15 mouse cellular contexts compared by ENCODE assay signal in the genomic region with DNA sequence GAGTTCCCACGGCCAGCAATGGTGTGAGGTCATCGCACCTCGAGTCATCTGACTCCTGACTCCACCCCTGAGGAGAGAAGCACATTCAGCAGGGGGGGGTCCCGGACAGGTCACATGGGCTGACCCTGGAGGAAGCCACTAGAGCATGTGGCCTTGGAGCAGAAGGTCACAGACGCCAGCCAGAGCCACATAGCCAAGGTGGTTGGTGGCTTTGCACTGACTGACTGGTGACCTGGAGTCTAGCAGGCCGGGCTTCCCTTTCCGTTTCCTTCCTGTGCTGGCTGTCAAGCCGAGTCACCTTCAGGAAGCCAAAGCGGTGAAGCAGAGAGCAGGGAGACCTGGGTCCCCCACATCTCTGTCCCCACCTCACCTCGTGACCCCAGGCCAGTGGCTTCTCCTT. TPM values are rescaled to one million over a fixed set of nuclear protein-coding genes. Genes with fewer than 3 reads are reported as not detected.
DNase-seq lines count a peak whose midpoint lies in the region; ATAC-seq and TF ChIP-seq lines count a peak whose summit lies in the region.
"Had no signal": no experiment of that assay in that cellular context is flagged by ENCODE, and none has a peak within 500 bp of the region (broad histone marks: within the 10 kb centered on the region; RNA-seq: fewer than 3 reads in every experiment).

No protein-coding gene starts in this region.

- H3K27ac ChIP-seq in limb, embryonic 11.5 days (replicated peaks; ENCODE audit: low read depth, low read length): no peak overlapping the region
- H3K27ac ChIP-seq in limb, embryonic 10.5 days: no peak overlapping the region
- H3K27ac ChIP-seq in stomach, postnatal 0 days (replicated peaks): no peak overlapping the region
- no peak overlapping the region for H3K27ac ChIP-seq in midbrain, postnatal 0 days (ENCODE audit: low read depth, low read length)
- H3K27ac ChIP-seq: limb, embryonic 12.5 days; midbrain, embryonic 13.5 days; neural tube, embryonic 13.5 days had no signal

- no peaks in the 10 kb centered on the region for H3K4me1 ChIP-seq in limb, embryonic 11.5 days (ENCODE audit: control insufficient read depth, insufficient read depth, low read length)
- H3K4me1 ChIP-seq in limb, embryonic 10.5 days: peaks cover 9% of the 10 kb centered on the region; the same call in 1 of the 2 replicates
- H3K4me1 ChIP-seq in stomach, postnatal 0 days (replicated peaks; ENCODE audit: control insufficient read depth, insufficient read depth): no peaks in the 10 kb centered on the region
- H3K4me1 ChIP-seq in midbrain, postnatal 0 days (ENCODE audit: insufficient read depth, low read length): no peaks in the 10 kb centered on the region
- H3K4me1 ChIP-seq: limb, embryonic 12.5 days; midbrain, embryonic 13.5 days had no signal

- DNase-seq in limb, embryonic 11.5 days (ENCODE audit: low spot score): peak; percentile 24
- no peak for DNase-seq in limb, embryonic 10.5 days (ENCODE audit: low spot score)
- DNase-seq in kidney, postnatal 10 days: peak; percentile 48
- no peak for DNase-seq in stomach, postnatal 0 days (ENCODE audit: low spot score)
- DNase-seq in midbrain, postnatal 0 days (ENCODE audit: low spot score): no peak
- DNase-seq in cerebellum, postnatal 25 days: no peak
- DNase-seq: cerebellum, postnatal 14 days; layer of hippocampus, adult 9-11 months; liver, postnatal 0 days had no signal

- ATAC-seq in limb, embryonic 11.5 days (ENCODE audit: insufficient number of reproducible peaks, low FRiP score, low TSS enrichment, low read depth): no peak
- peak; percentile 44 for ATAC-seq in common myeloid progenitor, adult 5-6 weeks (replicated peaks; ENCODE audit: low read depth, poor library complexity, severe bottlenecking)
- 0 out of 2 replicates have a peak, but pooled peaks have one; percentile 21 for ATAC-seq in stomach, postnatal 0 days (ENCODE audit: low FRiP score, low TSS enrichment)
- no peak for ATAC-seq in midbrain, postnatal 0 days (ENCODE audit: low FRiP score)
- ATAC-seq: liver, postnatal 0 days; midbrain, embryonic 13.5 days had no signal

- no peak overlapping the region for H3K4me3 ChIP-seq in limb, embryonic 11.5 days (ENCODE audit: low read depth, low read length)
- H3K4me3 ChIP-seq in limb, embryonic 10.5 days: no peak overlapping the region
- no peak overlapping the region for H3K4me3 ChIP-seq in stomach, postnatal 0 days (ENCODE audit: low read depth, low read length)
- no peak overlapping the region for H3K4me3 ChIP-seq in midbrain, postnatal 0 days (ENCODE audit: low read depth, low read length)
- H3K4me3 ChIP-seq: limb, embryonic 12.5 days; midbrain, embryonic 13.5 days; neural tube, embryonic 13.5 days had no signal

- 66% methylated on average over 10 of the region's 10 CpGs for WGBS in limb, embryonic 11.5 days
- 76% methylated on average over 10 of the region's 10 CpGs for WGBS in limb, embryonic 10.5 days
- WGBS in stomach, postnatal 0 days: 67% methylated on average over 10 of the region's 10 CpGs
- 72% methylated on average over 10 of the region's 10 CpGs for WGBS in midbrain, postnatal 0 days

- no peak overlapping the region for H3K9ac ChIP-seq in limb, embryonic 11.5 days (ENCODE audit: low read length)
- H3K9ac ChIP-seq in stomach, postnatal 0 days (ENCODE audit: low read length): no peak overlapping the region
- no peak overlapping the region for H3K9ac ChIP-seq in midbrain, postnatal 0 days (replicated peaks; ENCODE audit: low read length, poor library complexity, severe bottlenecking)
- H3K9ac ChIP-seq: limb, embryonic 12.5 days; liver, postnatal 0 days; midbrain, embryonic 13.5 days; neural tube, embryonic 13.5 days had no signal

- no peaks in the 10 kb centered on the region for H3K9me3 ChIP-seq in limb, embryonic 11.5 days (ENCODE audit: control insufficient read depth, low read length)
- no peaks in the 10 kb centered on the region for H3K9me3 ChIP-seq in limb, embryonic 10.5 days (replicated peaks)
- H3K9me3 ChIP-seq in stomach, postnatal 0 days (ENCODE audit: control insufficient read depth, low read length): no peaks in the 10 kb centered on the region
- H3K9me3 ChIP-seq in midbrain, postnatal 0 days (ENCODE audit: low read length): no peaks in the 10 kb centered on the region
- H3K9me3 ChIP-seq: limb, embryonic 12.5 days; midbrain, embryonic 13.5 days; neural tube, embryonic 13.5 days had no signal

- no peak for TF ChIP-seq EP300 in stomach, postnatal 0 days (optimal IDR thresholded peaks at IDR 0.05)

- H3K27me3 ChIP-seq in limb, embryonic 11.5 days (ENCODE audit: control insufficient read depth, insufficient read depth, low read length): no peaks in the 10 kb centered on the region
- H3K27me3 ChIP-seq in limb, embryonic 10.5 days (ENCODE audit: low read depth, poor library complexity, severe bottlenecking): no peaks in the 10 kb centered on the region
- no peaks in the 10 kb centered on the region for H3K27me3 ChIP-seq in stomach, postnatal 0 days (ENCODE audit: control insufficient read depth, insufficient read depth, low read length)
- H3K27me3 ChIP-seq in midbrain, postnatal 0 days (ENCODE audit: insufficient read depth, low read length): no peaks in the 10 kb centered on the region
- H3K27me3 ChIP-seq: limb, embryonic 12.5 days; midbrain, embryonic 13.5 days; neural tube, embryonic 13.5 days had no signal

- TF ChIP-seq CTCF in stomach, postnatal 0 days (IDR thresholded peaks at IDR 0.05; ENCODE audit: low read depth): no peak
- TF ChIP-seq CTCF in midbrain, postnatal 0 days (IDR thresholded peaks at IDR 0.05): no peak

- H3K4me2 ChIP-seq in limb, embryonic 11.5 days (ENCODE audit: low read depth, severe bottlenecking): no peak overlapping the region
- H3K4me2 ChIP-seq in stomach, postnatal 0 days (replicated peaks; ENCODE audit: low read depth): no peak overlapping the region
- H3K4me2 ChIP-seq in midbrain, postnatal 0 days (ENCODE audit: low read depth, low read length, poor library complexity, severe bottlenecking): no peak overlapping the region
- H3K4me2 ChIP-seq: limb, embryonic 12.5 days; midbrain, embryonic 13.5 days; neural tube, embryonic 13.5 days had no signal

- no peaks in the 10 kb centered on the region for H3K36me3 ChIP-seq in limb, embryonic 11.5 days (ENCODE audit: control insufficient read depth, insufficient read depth, low read length)
- no peaks in the 10 kb centered on the region for H3K36me3 ChIP-seq in limb, embryonic 10.5 days
- H3K36me3 ChIP-seq in stomach, postnatal 0 days (ENCODE audit: control insufficient read depth, insufficient read depth, low read length): no peaks in the 10 kb centered on the region
- H3K36me3 ChIP-seq in midbrain, postnatal 0 days (ENCODE audit: insufficient read depth, low read length): no peaks in the 10 kb centered on the region
- H3K36me3 ChIP-seq: limb, embryonic 12.5 days; midbrain, embryonic 13.5 days; neural tube, embryonic 13.5 days had no signal

RNA-seq across cellular contexts. Expression of gene AL607142.1, which starts 53.0 kb away (rescaled TPM):
- polyA plus RNA-seq in limb, embryonic 11.5 days (2014; fragmentation: Nextera tagmentation; extraction: Ambion mirVana): not detected in 2 replicates
- polyA plus RNA-seq in limb, embryonic 10.5 days (2016; fragmentation: Nextera tagmentation; extraction: Ambion mirVana): not detected in 2 replicates
- total RNA-seq in common myeloid progenitor, adult 5-6 weeks (2017): not detected in 2 replicates
- not detected in 2 replicates for polyA plus RNA-seq in stomach, postnatal 0 days (2015; fragmentation: Nextera tagmentation; extraction: Ambion mirVana)
- not detected in 2 replicates for total RNA-seq in midbrain, postnatal 0 days (2014; rRNA removed)
- polyA plus RNA-seq in midbrain, postnatal 0 days (2015; fragmentation: Nextera tagmentation; extraction: Ambion mirVana): not detected in 2 replicates
- total RNA-seq: heart, adult 18-20 months had no signal
- polyA plus RNA-seq: limb, embryonic 12.5 days; liver, postnatal 0 days; midbrain, embryonic 13.5 days; neural tube, embryonic 13.5 days; stomach, embryonic 14.5 days had no signal

Comparison
In these comparisons a context has a peak if more than half of its experiments do, and no peak if none do; other contexts are left out.
1. DNase-seq: peak in limb, embryonic 11.5 days (single experiment) and kidney, postnatal 10 days (single experiment); none in limb, embryonic 10.5 days (single experiment), stomach, postnatal 0 days (single experiment), midbrain, postnatal 0 days (single experiment) and cerebellum, postnatal 25 days (0 of 2).
2. ATAC-seq: peak in common myeloid progenitor, adult 5-6 weeks (single experiment) and stomach, postnatal 0 days (single experiment); none in limb, embryonic 11.5 days (single experiment) and midbrain, postnatal 0 days (single experiment).